Mouse (Mus musculus) cortical plate, adult 2 months (tissue): ENCODE measurements at regions not wholly inside any gene's neighbourhood (a gene's known extent, or its start where the extent isn't known, plus 50 kb on each side); places are given as distances from the start of the nearest gene placed in this dataset.

Source experiments
- H3K27ac ChIP-seq: fragments of 200-500 bp; 2 replicates; pipeline ENCODE4 v1.5.1; 2012; ENCODE audit warnings: low read length, control low read depth, inconsistent platforms; ENCODE audit not compliant: insufficient read depth
- H3K4me1 ChIP-seq: fragments of 200-500 bp; 2 replicates; pipeline ENCODE4 v1.6.1; 2011; ENCODE audit warnings: low read length; ENCODE audit not compliant: control insufficient read depth, insufficient read depth
- H3K4me3 ChIP-seq: fragments of 200-500 bp; 2 replicates; pipeline ENCODE4 v1.5.1; 2011; ENCODE audit warnings: mild to moderate bottlenecking, low read length, control low read depth; ENCODE audit not compliant: insufficient read depth
- CTCF ChIP-seq: fragments of 200-500 bp; IDR thresholded peaks from 2 replicates; pipeline ENCODE4 v1.5.1; 2011; ENCODE audit warnings: mild to moderate bottlenecking, control low read depth, low read length; ENCODE audit not compliant: insufficient read depth; ENCODE audit errors: extremely low read depth
- POLR2A ChIP-seq: fragments of 200-500 bp; IDR thresholded peaks from 2 replicates; pipeline ENCODE4 v1.6.1; 2011; ENCODE audit warnings: mild to moderate bottlenecking, low read length, control low read depth; ENCODE audit not compliant: insufficient read depth; ENCODE audit errors: extremely low read depth

GRCm38 (mm10) chr4:62878927-62879326, 86.4 kb upstream of the Zfp618 start:
- Histone ChIP-seq H3K27ac (no peak overlapping the region), H3K4me3 (no peak overlapping the region), H3K4me1 (no peaks in the 10 kb centered on the region)
- TF ChIP-seq CTCF (no peak), POLR2A (no peak)

- H3K27ac ChIP-seq = no peak overlapping the region
- H3K4me1 ChIP-seq = no peaks in the 10 kb centered on the region
- no peak overlapping the region for H3K4me3 ChIP-seq
- TF ChIP-seq CTCF (no peak), POLR2A (no peak)
Measured at GRCm38 (mm10) chr4:62881824-62882223, 83.5 kb upstream of the Zfp618 start.

- TF ChIP-seq POLR2A (no peak), CTCF (no peak)
- no peaks in the 10 kb centered on the region for H3K4me1 ChIP-seq
- H3K27ac ChIP-seq = no peak overlapping the region
- H3K4me3 ChIP-seq = no peak overlapping the region
Measured at GRCm38 (mm10) chr4:62882276-62882675, 83.1 kb upstream of the Zfp618 start.

DNA sequence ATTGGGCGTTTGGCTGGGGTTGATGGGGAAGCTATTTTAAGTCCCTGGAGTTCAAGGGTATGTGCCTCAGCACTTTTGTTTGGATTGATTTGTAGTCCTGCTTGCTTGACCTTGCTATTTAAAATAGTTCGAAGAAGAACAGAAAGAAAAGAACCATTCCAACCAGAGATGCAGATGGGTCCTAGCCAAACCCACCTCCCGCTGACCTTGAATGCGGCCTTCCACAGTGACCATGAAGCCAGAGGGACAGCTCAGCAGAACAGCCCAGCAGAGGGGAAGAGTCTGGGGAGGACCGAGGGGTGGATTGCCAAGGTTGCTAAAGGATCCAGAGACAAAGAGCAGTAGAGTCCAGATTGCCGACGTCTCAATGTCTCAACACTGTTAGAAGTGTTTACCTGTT, 76.6 kb upstream of the Zfp618 start:
- Histone ChIP-seq H3K4me1 (no peaks in the 10 kb centered on the region), H3K27ac (no peak overlapping the region), H3K4me3 (no peak overlapping the region)
- TF ChIP-seq POLR2A = no peak
- TF ChIP-seq CTCF = no peak

DNA sequence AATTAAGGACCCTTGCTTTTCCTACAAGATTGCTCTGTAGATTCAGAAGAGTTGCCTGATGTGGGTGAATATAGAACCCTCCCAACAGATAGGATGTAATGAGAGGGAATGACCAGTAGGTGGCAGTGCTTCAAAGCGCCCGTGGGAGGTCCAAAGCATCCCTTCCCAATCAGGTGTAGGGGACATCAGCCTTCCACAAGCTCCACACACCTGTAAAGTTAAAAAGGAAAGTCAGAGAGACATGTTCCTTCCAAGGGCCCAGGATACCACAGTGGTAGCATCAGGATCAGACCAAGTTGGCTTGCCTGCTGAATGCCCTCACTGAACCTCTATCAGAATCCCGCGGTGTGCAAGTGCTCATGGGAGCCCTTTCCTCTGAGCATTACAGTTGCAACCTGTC, 75.7 kb upstream of the Zfp618 start:
- no peak overlapping the region for H3K4me3 ChIP-seq
- no peaks in the 10 kb centered on the region for H3K4me1 ChIP-seq
- no peak for TF ChIP-seq POLR2A
- TF ChIP-seq CTCF = peak; percentile 64
- H3K27ac ChIP-seq = no peak overlapping the region

- Histone ChIP-seq H3K27ac (no peak overlapping the region), H3K4me3 (no peak overlapping the region), H3K4me1 (no peaks in the 10 kb centered on the region)
- TF ChIP-seq POLR2A (no peak), CTCF (no peak)
Measured at GRCm38 (mm10) chr4:62890588-62891580, 74.5 kb upstream of the Zfp618 start.

- no peaks in the 10 kb centered on the region for H3K4me1 ChIP-seq
- TF ChIP-seq CTCF (no peak), POLR2A (no peak)
- no peak overlapping the region for H3K27ac ChIP-seq
Measured at GRCm38 (mm10) chr4:62912891-62913290, 52.5 kb upstream of the Zfp618 start.

More at GRCm38 (mm10) chr4:62912891-62913290, 52.5 kb upstream of the Zfp618 start:
- H3K4me3 ChIP-seq = no peak overlapping the region
